Mouse (Mus musculus) layer of hippocampus, adult 6 months (tissue): ENCODE results near the gene Fancd2. TPM values are rescaled to one million over a fixed set of nuclear protein-coding genes. Genes with fewer than 3 reads are reported as not detected.

Experiments
- long read RNA-seq, 2 experiments: library from polyadenylated mRNA; unstranded; transcript quantifications; one replicate each; pipeline ENCODE4 v2.0.0; 2019 to 2020
- microRNA-seq: library from miRNA; unstranded; fragments of <30 nt; microRNA quantifications from one replicate; pipeline ENCODE4 v1.2.0, GENCODE M21; 2020
- polyA plus RNA-seq: library from polyadenylated mRNA; unstranded; fragments of <200 nt; fragmentation: Nextera tagmentation; gene quantifications from 2 replicates; pipeline ENCODE4 v1.2.3, GENCODE M21; 2021

The Fancd2 gene
- 1.3 and 1.9 TPM in 2 replicates for polyA plus RNA-seq
- long read RNA-seq, experiment 1, partial matches to known transcripts, result 3 of 6 reads
- long read RNA-seq, experiment 1, other reads (novel, unspliced or antisense), result 3 of 6 reads
- long read RNA-seq, experiment 2, partial matches to known transcripts, result 7 of 9 reads
- long read RNA-seq, experiment 2, other reads (novel, unspliced or antisense), result 2 of 9 reads

GRCm38 (mm10) chr6:113530932-113531839, at the start of gene Fancd2, which contains the start of gene Emc3:
Fancd2 (plus strand) TSS chr6:113531682.
Emc3 (minus strand) TSS chr6:113531652.

DNA sequence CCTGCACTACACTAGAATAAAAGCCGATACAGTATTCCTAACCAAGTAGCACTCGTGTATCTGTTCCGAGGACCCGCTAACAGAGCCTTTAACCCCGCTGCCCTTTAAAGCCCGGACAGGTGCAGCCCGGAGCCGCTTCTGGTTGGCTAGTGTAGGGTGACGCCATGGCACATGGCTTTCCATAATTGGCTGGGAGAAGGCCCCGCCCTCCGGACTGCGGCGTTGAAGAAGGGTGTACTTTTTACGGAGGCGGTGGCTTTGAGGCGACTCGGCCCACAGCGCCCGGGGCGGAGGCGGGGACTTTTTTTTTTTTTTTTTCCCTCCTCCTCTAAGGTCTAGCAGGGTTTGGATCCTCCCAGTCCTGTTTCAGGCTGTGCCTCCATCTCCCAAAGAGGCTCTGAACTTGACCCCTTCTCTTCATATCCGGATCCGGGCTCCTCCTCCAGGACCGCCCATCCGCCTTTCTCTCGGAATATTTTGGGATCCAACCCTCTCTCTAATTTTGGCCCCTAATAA, 48.3 kb upstream of the Fancd2 start, which contains the start of gene Creld1:
Gene Creld1, plus strand, starts transcription at position 198 of the 516 bp plus-strand sequence.

GRCm38 (mm10) chr6:113501388-113502084, 29.9 kb upstream of the Fancd2 start, which contains the start of gene Prrt3:
Prrt3 (minus strand) TSS chr6:113501931.

DNA sequence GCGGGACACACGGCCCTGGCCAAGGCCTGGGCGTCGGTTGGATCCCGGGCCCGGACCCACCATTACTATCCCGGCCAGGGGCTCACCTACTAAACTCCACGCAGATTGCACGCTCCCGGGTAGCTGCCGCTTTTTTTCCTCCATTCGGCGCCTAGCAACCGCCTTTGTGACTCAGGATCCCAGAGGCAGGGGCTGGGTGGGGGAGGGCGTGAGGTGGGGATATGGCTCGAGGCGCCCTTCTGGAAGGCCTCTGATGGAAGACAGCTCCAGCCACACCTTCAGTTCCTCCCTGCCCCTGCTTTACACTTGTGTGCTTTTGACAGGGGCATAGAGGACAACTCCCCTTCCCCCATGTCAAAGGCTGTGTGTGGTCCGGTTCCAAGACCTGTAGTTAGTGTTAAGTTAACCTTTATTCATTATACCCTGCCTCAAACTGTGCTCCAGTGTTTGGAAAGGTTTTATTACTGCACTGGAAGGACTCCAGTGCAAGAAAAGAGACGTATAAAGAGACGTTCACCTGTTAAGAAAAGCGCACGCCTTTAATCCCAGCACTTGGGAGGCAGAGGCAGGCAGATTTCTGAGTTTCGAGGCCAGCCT, 69.2 kb downstream of the Fancd2 start, which contains the start of gene Fancd2os:
Gene Fancd2os, minus strand, starts transcription at position 173 of the 597 bp plus-strand sequence.

GRCm38 (mm10) chr6:113604432-113605223, 73.1 kb downstream of the Fancd2 start, which contains the start of gene Brk1:
Brk1 (plus strand) TSS chr6:113604772.

GRCm38 (mm10) chr6:113623941-113624751, 92.7 kb downstream of the Fancd2 start, which contains the start of gene Vhl:
Vhl (plus strand) TSS chr6:113623959.

GRCm38 (mm10) chr6:113638302-113639040, 107.0 kb downstream of the Fancd2 start, which contains the start of gene Irak2:
Irak2 (plus strand) TSS chr6:113638467.

Small RNAs within 50 kb of the gene (microRNA-seq; reads per million reads assigned to microRNA genes)
- not detected for gene Gm23365

Other genes starting within 250 kb of the Fancd2 start
- 13.9 and 15.3 TPM in 2 replicates for gene Cpne9, start 249.4 kb upstream of the Fancd2 start, polyA plus RNA-seq
- gene Brpf1, start 224.5 kb upstream of the Fancd2 start, polyA plus RNA-seq, result 4.3 and 5.1 TPM in 2 replicates
- gene Ogg1, start 204.7 kb upstream of the Fancd2 start, polyA plus RNA-seq, result 3.2 and 3.5 TPM in 2 replicates
- 69.5 and 70.8 TPM in 2 replicates for gene Camk1, start 187.7 kb upstream of the Fancd2 start, polyA plus RNA-seq
- gene Tada3, start 153.8 kb upstream of the Fancd2 start, polyA plus RNA-seq, result 17.7 and 21.4 TPM in 2 replicates
- gene Arpc4, start 153.6 kb upstream of the Fancd2 start, polyA plus RNA-seq, result 419 and 427 TPM in 2 replicates
- 3.6 and 4.0 TPM in 2 replicates for gene Ttll3, start 142.4 kb upstream of the Fancd2 start, polyA plus RNA-seq
- 23.8 and 27.5 TPM in 2 replicates for gene Rpusd3, start 112.3 kb upstream of the Fancd2 start, polyA plus RNA-seq
- 0.20 TPM in 1 of 2 replicates, not detected in the other for gene Cidec, start 95.9 kb upstream of the Fancd2 start, polyA plus RNA-seq
- gene Jagn1, start 89.1 kb upstream of the Fancd2 start, polyA plus RNA-seq, result 85.2 and 90.9 TPM in 2 replicates
- 0.20 and 2.7 TPM in 2 replicates for gene Il17re, start 73.2 kb upstream of the Fancd2 start, polyA plus RNA-seq
- 5.7 and 5.8 TPM in 2 replicates for gene Il17rc, start 60.3 kb upstream of the Fancd2 start, polyA plus RNA-seq
- gene Creld1, start 48.4 kb upstream of the Fancd2 start, polyA plus RNA-seq, result 79.6 and 80.0 TPM in 2 replicates
- 20.0 and 25.5 TPM in 2 replicates for gene Prrt3, start 29.8 kb upstream of the Fancd2 start, polyA plus RNA-seq
- 95.3 and 96.8 TPM in 2 replicates for gene Emc3, start within 50 bp of the Fancd2 start, polyA plus RNA-seq
- gene Fancd2os, start 69.0 kb downstream of the Fancd2 start, polyA plus RNA-seq, result 0.35 and 0.69 TPM in 2 replicates
- 214 and 247 TPM in 2 replicates for gene Brk1, start 73.1 kb downstream of the Fancd2 start, polyA plus RNA-seq
- gene Vhl, start 92.3 kb downstream of the Fancd2 start, polyA plus RNA-seq, result 41.5 and 43.3 TPM in 2 replicates
- gene Irak2, start 106.8 kb downstream of the Fancd2 start, polyA plus RNA-seq, result 14.3 and 15.4 TPM in 2 replicates
- 0.83 TPM in 2 replicates for gene Tatdn2, start 165.4 kb downstream of the Fancd2 start, polyA plus RNA-seq
- gene Ghrl, start 188.2 kb downstream of the Fancd2 start, polyA plus RNA-seq, result not detected in 2 replicates
- 151 and 168 TPM in 2 replicates for gene Sec13, start 209.1 kb downstream of the Fancd2 start, polyA plus RNA-seq